Mouse (Mus musculus) MEL (cell line): Measurements from ENCODE around the gene Oasl1. TPM values are rescaled to one million over a fixed set of nuclear protein-coding genes. Genes with fewer than 3 reads are reported as not detected.

ENCODE experiments used
- DNase-seq: peaks from one replicate; pipeline ENCODE4 v3.0.0; 2011; ENCODE audit warnings: low read depth, low spot score
- H3K27ac ChIP-seq: 2 replicates; pipeline ENCODE4 v1.5.1; 2012; ENCODE audit warnings: low read depth, mild to moderate bottlenecking, control low read depth, low read length, moderate library complexity; ENCODE audit not compliant: control insufficient read depth
- H3K27me3 ChIP-seq, 2 experiments: fragments of 150-350 bp in 1 of 2; sonication (generic) in 1 of 2; 2 replicates each; pipeline ENCODE4 v1.6.1; 2012; ENCODE audit warnings: low read length in 2 of 2, mild to moderate bottlenecking in 2 of 2, improper control_type of control experiment in 1 of 2, moderate library complexity in 1 of 2; ENCODE audit not compliant: insufficient read depth in 2 of 2, control insufficient read depth in 1 of 2
- H3K36me3 ChIP-seq, 2 experiments: 2 replicates each; pipeline ENCODE4 v1.6.1; 2012 to 2014; ENCODE audit warnings: low read length in 2 of 2, improper control_type of control experiment in 1 of 2, inconsistent platforms in 1 of 2, mild to moderate bottlenecking in 1 of 2; ENCODE audit not compliant: insufficient read depth in 2 of 2, control insufficient read depth in 1 of 2
- H3K4me1 ChIP-seq, 2 experiments: fragments of 150-350 bp in 1 of 2; sonication (generic) in 1 of 2; 2 replicates each; pipeline ENCODE4 v1.6.1; 2012; ENCODE audit warnings: low read length in 2 of 2, improper control_type of control experiment in 1 of 2, mild to moderate bottlenecking in 1 of 2; ENCODE audit not compliant: insufficient read depth in 2 of 2, control insufficient read depth in 1 of 2
- H3K4me3 ChIP-seq, 2 experiments: fragments of 150-350 bp in 1 of 2; sonication (generic) in 1 of 2; 2 replicates each; pipeline ENCODE4 v1.5.1; 2012; ENCODE audit warnings: low read depth in 2 of 2, low read length in 2 of 2, mild to moderate bottlenecking in 2 of 2, moderate library complexity in 2 of 2, control low read depth in 1 of 2, improper control_type of control experiment in 1 of 2; ENCODE audit not compliant: control insufficient read depth in 1 of 2, insufficient read depth in 1 of 2
- H3K79me2 ChIP-seq: 2 replicates; pipeline ENCODE4 v1.6.1; 2012; ENCODE audit warnings: mild to moderate bottlenecking, low read length, moderate library complexity; ENCODE audit not compliant: control insufficient read depth, poor library complexity, insufficient read depth
- H3K9ac ChIP-seq: 2 replicates; pipeline ENCODE4 v1.6.1; 2012; ENCODE audit warnings: low read depth, mild to moderate bottlenecking, control low read depth, low read length, moderate library complexity; ENCODE audit not compliant: control insufficient read depth, poor library complexity, severe bottlenecking
- H3K9me3 ChIP-seq: fragments of 150-350 bp; sonication (generic); replicated peaks from 2 replicates; pipeline ENCODE4 v1.6.1; 2012; ENCODE audit warnings: mild to moderate bottlenecking, low read length, improper control_type of control experiment, moderate library complexity; ENCODE audit not compliant: insufficient read depth
- CHD1 ChIP-seq: IDR thresholded peaks from 2 replicates; pipeline ENCODE4 v1.6.1; 2012; ENCODE audit warnings: low read depth, mild to moderate bottlenecking, inconsistent platforms, low read length, improper control_type of control experiment
- CTCF ChIP-seq, 3 experiments: IDR thresholded peaks in 2 of 3; conservative IDR thresholded peaks in 1 of 3; 2 replicates each; pipeline ENCODE4 v1.5.1; 2011 to 2012; ENCODE audit warnings: low read length in 3 of 3, low read depth in 2 of 3, mild to moderate bottlenecking in 2 of 3, improper control_type of control experiment in 1 of 3, inconsistent platforms in 1 of 3, mixed read lengths in 1 of 3, moderate library complexity in 1 of 3; ENCODE audit not compliant: control insufficient read depth in 1 of 3, insufficient read depth in 1 of 3, poor library complexity in 1 of 3, severe bottlenecking in 1 of 3
- GABPA ChIP-seq: IDR thresholded peaks from 2 replicates; pipeline ENCODE4 v1.6.1; 2012; ENCODE audit warnings: low read depth, mild to moderate bottlenecking, inconsistent platforms, low read length, improper control_type of control experiment, moderate library complexity
- GATA1 ChIP-seq: IDR thresholded peaks from 2 replicates; pipeline ENCODE4 v1.6.1; 2011; ENCODE audit warnings: low read depth, low read length, improper control_type of control experiment
- JUND ChIP-seq: IDR thresholded peaks from 2 replicates; pipeline ENCODE4 v1.6.1; 2011; ENCODE audit warnings: low read depth, mild to moderate bottlenecking, improper control_type of control experiment, low read length
- MAX ChIP-seq: IDR thresholded peaks from 2 replicates; pipeline ENCODE4 v1.6.1; 2011; ENCODE audit warnings: low read length, improper control_type of control experiment
- MAZ ChIP-seq: IDR thresholded peaks from 2 replicates; pipeline ENCODE4 v1.6.1; 2012; ENCODE audit warnings: low read depth, mild to moderate bottlenecking, inconsistent platforms, low read length, improper control_type of control experiment
- MYB ChIP-seq: IDR thresholded peaks from 2 replicates; pipeline ENCODE4 v1.6.1; 2011; ENCODE audit warnings: mild to moderate bottlenecking, low read depth, low read length, improper control_type of control experiment
- MYC ChIP-seq: IDR thresholded peaks from 2 replicates; pipeline ENCODE4 v1.6.1; 2011; ENCODE audit warnings: low read depth, mild to moderate bottlenecking, low read length, improper control_type of control experiment, moderate library complexity
- NELFE ChIP-seq: IDR thresholded peaks from 2 replicates; pipeline ENCODE4 v1.6.1; 2011; ENCODE audit warnings: low read depth, low read length, improper control_type of control experiment
- POLR2AphosphoS2 ChIP-seq: IDR thresholded peaks from 2 replicates; pipeline ENCODE4 v1.6.1; 2011; ENCODE audit warnings: low read length, improper control_type of control experiment
- POLR2AphosphoS5 ChIP-seq: IDR thresholded peaks from 2 replicates; pipeline ENCODE4 v1.6.1; 2012; ENCODE audit warnings: low read depth, borderline replicate concordance, mild to moderate bottlenecking, inconsistent platforms, low read length, moderate library complexity, mixed read lengths
- RCOR1 ChIP-seq: IDR thresholded peaks from 2 replicates; pipeline ENCODE4 v1.6.1; 2012; ENCODE audit warnings: low read depth, mild to moderate bottlenecking, inconsistent platforms, low read length, improper control_type of control experiment
- SIN3A ChIP-seq: IDR thresholded peaks from 2 replicates; pipeline ENCODE4 v1.6.1; 2012; ENCODE audit warnings: low read length, improper control_type of control experiment, inconsistent platforms
- UBTF ChIP-seq: IDR thresholded peaks from 2 replicates; pipeline ENCODE4 v1.6.1; 2012; ENCODE audit warnings: low read depth, mild to moderate bottlenecking, inconsistent platforms, low read length, improper control_type of control experiment, moderate library complexity, borderline replicate concordance; ENCODE audit not compliant: insufficient read depth
- ZMIZ1 ChIP-seq: IDR thresholded peaks from 2 replicates; pipeline ENCODE4 v1.6.1; 2012; ENCODE audit warnings: low read depth, mild to moderate bottlenecking, inconsistent platforms, low read length, improper control_type of control experiment, moderate library complexity
- ZNF384 ChIP-seq: IDR thresholded peaks from 2 replicates; pipeline ENCODE4 v1.6.1; 2012; ENCODE audit warnings: low read depth, mild to moderate bottlenecking, inconsistent platforms, low read length, improper control_type of control experiment
- polyA plus RNA-seq, 2 experiments: library from polyadenylated mRNA; stranded (reverse) in 1 of 2; unstranded in 1 of 2; fragments of >175 nt in 1 of 2; fragments of >200 nt in 1 of 2; gene quantifications; 2 replicates each; pipeline versions ENCODE4 v1.2.1 to v1.2.4; 2012; ENCODE audit warnings: low replicate concordance in 2 of 2, low read depth in 1 of 2; ENCODE audit not compliant: insufficient read length in 2 of 2, insufficient read depth in 1 of 2, missing spikeins in 1 of 2
- total RNA-seq: library from RNA; depleted of rRNA; stranded (reverse); fragments of 300-350 nt; gene quantifications from 2 replicates; pipeline ENCODE4 v1.2.3, GENCODE M21; 2012

Gene Oasl1
- total and polyA plus RNA-seq, 3 experiments: 8.2 to 33.3 TPM; not detected in 1

GRCm38 (mm10) chr5:114953326-114953725 lies 30.3 kb downstream of the Oasl1 start:
- no peak for DNase-seq
- no peak for TF ChIP-seq GATA1
- no peak for TF ChIP-seq ZMIZ1
- TF ChIP-seq RCOR1: no peak
- no peak for TF ChIP-seq CTCF (IDR thresholded peaks at IDR 0.05 in 2 of 3, conservative IDR thresholded peaks at IDR 0.05 in 1 of 3; ENCODE audit: control insufficient read depth in 1 of 3, insufficient read depth in 1 of 3, low read depth in 2 of 3, low read length in 3 of 3, poor library complexity in 1 of 3, severe bottlenecking in 1 of 3)
- TF ChIP-seq UBTF: no peak
- TF ChIP-seq ZNF384: no peak
- Histone ChIP-seq H3K36me3 (no peaks in the 10 kb centered on the region), H3K27me3 (no peaks in the 10 kb centered on the region), H3K9me3 (no peaks in the 10 kb centered on the region), H3K4me3 (no peak overlapping the region), H3K4me1 (no peaks in the 10 kb centered on the region), H3K79me2 (no peaks in the 10 kb centered on the region), H3K9ac (no peak overlapping the region), H3K27ac (no peak overlapping the region)

- no peaks in the 10 kb centered on the region for H3K4me1 ChIP-seq
- no peaks in the 10 kb centered on the region for H3K9me3 ChIP-seq
- H3K27ac ChIP-seq: no peak overlapping the region
- no peak overlapping the region for H3K4me3 ChIP-seq
- H3K27me3 ChIP-seq: no peaks in the 10 kb centered on the region
- no peak for DNase-seq
- no peak overlapping the region for H3K9ac ChIP-seq
- TF ChIP-seq GATA1 (no peak), GABPA (no peak), MYC (no peak), MAZ (no peak), MYB (no peak), ZMIZ1 (no peak), MAX (no peak), ZNF384 (no peak), NELFE (no peak), CHD1 (no peak), POLR2AphosphoS2 (no peak), SIN3A (no peak), POLR2AphosphoS5 (no peak), JUND (no peak)
- no peaks in the 10 kb centered on the region for H3K36me3 ChIP-seq
- no peaks in the 10 kb centered on the region for H3K79me2 ChIP-seq
These were observed 35.0 kb downstream of the Oasl1 start for GRCm38 (mm10) chr5:114958069-114958468.
